Mouse (Mus musculus): ENCODE measurements at regions not wholly inside any gene's neighbourhood (a gene's known extent, or its start where the extent isn't known, plus 50 kb on each side); places are given as distances from the start of the nearest gene placed in this dataset.
A peak's percentile ranks its signal among the peaks of the same experiment; 100 is the strongest.

DNA sequence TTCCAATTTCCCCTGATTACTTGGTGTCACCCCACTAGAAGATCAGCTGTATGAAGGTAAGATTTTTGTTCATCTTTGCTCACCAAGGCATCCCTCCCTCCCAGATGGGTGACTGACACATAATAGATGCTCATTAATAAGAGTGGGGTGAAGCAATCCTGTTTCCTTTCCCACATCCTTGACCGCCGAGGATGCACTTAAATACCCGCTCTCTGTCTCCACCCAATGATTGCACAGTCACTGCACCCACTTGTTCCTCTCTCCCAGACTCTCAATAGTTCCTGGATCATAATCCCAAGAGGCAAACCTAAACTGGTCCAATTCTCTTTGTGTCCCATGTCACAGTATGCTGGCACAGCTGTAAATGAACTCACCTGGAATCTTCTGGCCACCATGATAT is 86.4 kb upstream of the Ccn6 start:
- no peak for DNase-seq

DNA sequence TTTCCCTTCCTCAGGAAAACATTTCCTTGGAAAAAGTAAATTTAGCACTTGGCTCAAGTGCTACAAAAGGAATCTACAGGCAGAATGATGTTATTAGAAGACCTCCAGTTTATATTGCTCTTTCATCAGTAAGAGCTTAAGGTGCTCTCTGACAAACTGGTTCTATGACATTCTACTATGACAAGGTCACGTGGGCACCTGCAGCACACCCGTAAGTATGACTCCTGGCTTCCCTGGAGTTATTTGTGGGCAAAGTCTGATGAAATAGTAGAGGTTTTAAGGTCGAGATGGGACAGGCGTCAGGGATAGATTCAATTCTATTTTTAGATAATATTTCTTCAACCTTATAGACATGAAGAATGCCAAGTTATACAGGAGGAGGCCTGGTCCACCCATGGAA is 84.9 kb upstream of the Ccn6 start:
- DNase-seq, result no peak

DNA sequence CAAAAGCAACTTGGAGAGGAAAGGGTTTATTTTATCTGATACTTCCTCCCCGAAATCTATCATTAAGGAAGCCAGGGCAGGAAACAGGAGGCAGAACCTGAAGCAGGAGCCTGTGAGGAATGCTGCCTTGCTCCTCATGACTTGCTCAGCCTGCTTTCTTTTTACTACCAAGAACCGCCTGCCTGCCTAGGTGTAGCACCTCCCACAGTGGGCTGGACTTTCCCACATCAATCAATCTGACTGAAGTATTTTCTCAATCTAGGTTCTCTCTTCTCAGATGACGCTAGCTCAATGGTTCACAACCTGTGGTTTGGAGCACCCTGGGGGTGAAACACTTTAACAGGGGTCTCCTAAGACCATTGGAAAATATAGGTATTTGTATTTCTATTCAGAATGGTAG is 83.4 kb upstream of the Ccn6 start:
- no peak for DNase-seq

DNA sequence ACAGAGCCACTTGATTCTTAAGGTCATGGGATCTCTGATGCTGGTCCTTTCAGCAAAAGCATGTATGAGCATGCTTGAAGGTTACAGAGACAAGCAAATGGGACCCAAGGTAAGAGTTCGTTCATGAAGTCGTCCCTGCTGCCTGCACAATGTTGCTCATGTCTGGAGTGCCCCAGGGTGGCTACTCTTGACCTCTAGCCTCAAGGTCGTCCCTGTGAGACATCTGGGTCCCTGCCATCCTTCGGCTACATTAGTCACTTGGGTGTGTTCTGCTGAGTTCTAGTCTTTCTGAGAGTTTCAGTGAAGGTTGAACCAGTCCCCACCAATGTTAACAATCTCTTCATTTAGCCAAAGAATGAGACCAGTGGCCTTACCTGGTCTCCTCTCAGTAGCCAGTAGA is 81.5 kb upstream of the Ccn6 start:
- DNase-seq, result peak; percentile 66

DNA sequence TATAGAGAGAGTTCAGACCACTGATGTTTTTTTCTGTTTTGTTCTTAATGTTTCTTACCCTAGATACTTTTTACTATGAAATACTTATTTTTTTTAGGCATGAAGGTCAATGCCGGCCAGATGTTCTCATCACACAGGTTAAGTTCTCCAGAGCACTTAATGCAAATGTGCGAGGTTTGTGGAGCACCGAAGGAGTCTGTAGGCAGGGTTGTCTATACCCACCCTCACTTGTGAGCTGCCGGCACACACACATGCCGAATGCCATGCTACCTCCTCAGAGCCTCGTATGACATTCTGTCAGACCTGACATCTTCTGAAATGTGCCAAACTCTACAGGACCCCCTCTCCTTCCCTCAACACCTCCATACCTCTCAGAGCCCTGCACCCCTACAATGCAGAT is 80.5 kb upstream of the Ccn6 start:
- no peak for DNase-seq

DNA sequence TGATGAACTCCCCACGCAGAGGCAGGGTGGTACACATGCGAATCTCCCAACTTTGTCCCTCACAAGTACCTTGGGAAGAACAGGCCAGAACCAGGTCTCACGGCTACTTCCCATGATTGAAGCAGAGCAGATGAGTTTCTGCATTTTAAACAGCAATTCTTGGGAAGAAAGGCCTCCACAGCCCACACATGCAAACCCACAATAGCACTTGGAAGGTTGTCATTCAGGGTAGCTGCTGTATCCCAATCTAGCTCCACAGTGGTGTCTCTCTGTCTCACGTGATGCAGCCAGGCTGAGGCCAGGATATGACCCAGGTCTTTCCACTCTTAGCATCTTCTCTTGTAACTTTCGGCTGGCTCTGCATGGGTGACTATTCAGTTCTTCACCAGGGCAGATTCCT is 78.8 kb upstream of the Ccn6 start:
- no peak for DNase-seq

DNA sequence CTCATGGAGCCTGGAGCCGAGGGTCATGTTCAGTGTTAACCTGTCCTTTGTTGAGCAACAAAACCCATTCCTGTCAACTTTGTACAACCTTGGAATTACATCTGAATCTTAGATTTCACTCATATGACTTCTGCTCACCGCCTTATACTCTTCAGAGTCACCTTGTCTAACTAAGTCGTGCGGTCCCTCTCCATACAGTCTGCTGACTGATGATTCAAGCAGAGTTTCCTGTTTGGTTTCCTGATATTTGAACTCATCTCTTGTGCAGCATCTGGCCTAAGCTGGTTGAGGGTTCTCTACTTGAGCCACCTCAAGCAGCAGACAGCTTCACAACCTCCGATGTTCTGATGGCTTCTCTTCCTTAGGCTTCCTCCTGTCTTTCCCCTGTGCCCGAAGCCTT is 78.3 kb upstream of the Ccn6 start:
- no peak for DNase-seq

DNA sequence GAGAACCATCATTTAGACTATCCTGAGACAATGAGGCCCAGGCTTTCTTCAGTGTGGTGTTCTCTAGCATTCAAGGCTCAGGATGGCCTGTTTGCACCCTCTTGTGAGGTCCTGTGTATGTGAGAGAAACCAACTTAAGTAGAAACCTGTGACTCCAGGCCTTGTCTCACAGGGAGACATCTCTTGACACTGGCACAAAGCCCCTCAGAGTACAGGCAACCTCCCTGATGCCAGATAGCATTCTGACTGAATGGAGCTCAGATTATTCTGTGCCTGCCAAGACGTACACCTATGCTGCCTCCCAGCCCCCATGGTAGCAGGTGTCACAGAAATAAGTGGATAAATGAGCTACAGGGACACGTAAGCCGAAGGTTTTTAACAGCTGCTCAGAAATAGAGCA is 77.9 kb upstream of the Ccn6 start:
- DNase-seq, result no peak

DNA sequence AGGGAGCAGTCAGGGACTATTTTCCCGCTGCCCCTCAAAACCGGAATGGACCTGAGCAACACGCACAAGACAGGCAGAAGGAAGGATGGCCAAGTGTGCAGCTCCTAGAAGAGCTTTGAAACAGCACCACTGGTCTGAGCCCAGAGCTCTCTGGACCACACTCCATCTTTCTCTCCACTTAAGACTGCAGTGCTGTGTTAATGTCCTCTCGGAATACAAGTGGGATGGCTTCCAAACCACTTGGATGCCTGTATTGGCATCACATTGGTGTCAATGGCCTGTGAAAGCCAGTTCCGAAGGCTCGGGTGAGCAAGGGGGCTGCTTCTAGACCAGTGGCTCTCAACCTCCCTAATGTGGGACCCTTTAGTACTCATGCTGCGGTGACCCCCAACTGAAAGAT is 77.4 kb upstream of the Ccn6 start:
- DNase-seq, result no peak

DNA sequence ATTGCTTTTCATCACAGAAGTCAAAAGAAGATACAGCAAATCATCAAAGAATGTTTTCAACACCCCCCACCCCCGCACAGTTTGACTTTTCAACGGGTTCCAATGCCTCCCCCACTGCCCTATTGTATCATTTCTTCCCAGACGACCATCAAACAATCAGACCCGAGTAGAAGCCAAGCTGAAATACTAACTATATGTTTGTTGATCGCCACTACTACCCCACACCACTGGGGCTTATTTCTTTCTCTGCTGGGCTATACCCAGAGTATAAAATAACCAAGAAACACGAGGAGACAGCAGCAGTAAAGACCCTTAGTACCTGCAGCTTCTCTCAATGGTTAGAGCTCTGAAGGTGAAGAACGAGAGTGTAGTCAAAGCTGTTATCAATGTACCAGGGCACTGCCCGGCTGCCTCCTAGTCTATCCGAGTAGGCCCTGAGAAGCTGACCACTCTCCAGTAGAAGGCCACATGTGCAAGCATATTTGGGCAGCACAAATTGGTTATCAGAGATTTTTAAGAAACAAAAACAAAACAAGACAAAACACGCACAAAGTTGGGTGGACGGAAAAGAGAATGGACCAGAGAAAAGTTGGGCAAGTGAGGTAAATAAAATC is 76.7 kb upstream of the Ccn6 start:
- no peak for DNase-seq

DNA sequence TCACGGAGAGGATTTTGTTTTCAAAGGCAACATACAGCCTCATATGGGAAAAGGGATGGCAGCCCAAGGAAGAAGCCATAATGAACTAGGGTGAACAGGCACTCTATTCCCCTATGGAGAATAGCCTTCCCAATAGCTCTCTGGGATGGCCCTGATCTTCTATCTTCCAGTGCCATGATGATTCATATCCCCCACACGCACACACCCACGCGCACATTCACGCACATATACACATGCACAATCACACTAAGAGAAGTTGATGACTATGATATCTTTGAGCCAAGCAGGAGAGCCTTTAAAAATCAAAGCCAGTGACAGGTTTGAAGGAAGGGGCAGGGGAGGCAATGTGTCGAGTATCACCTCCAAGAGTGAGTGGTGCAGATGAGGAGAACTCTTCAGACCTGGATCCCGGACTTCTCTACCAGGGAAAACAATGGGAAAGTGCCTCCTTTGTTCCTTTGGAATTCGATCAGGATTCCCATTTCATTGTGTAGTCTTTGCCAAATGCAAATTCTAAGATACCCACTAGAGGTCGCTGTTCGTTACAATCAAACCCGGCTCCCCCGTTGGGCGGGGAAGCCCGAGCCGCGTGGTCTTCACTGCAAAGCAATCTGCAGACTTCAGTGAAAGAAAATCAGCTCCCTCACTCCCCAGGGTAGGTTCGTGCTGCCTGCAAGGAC is 76.0 kb upstream of the Ccn6 start:
- peak; percentile 88 for DNase-seq

DNA sequence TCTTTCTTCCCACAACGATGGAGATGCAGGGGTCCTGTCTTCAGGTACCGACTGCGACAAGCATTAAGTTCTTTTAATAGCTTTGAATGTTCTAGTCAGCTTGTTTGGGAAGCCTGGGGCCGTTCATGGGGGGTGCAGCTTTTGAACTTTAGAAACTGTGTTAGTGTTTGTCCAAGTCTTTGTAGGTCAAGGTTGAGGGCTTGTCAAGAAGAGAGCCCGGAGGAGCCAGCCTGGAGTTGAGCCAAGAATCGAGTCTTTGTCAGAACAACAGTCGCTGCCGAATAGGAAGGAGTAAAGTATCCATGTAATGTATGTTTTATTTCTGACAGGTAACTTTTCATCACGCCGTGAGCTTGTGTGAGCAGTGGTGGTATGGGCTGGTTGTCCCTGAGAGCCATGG is 75.0 kb upstream of the Ccn6 start:
- DNase-seq, result peak; percentile 86

DNA sequence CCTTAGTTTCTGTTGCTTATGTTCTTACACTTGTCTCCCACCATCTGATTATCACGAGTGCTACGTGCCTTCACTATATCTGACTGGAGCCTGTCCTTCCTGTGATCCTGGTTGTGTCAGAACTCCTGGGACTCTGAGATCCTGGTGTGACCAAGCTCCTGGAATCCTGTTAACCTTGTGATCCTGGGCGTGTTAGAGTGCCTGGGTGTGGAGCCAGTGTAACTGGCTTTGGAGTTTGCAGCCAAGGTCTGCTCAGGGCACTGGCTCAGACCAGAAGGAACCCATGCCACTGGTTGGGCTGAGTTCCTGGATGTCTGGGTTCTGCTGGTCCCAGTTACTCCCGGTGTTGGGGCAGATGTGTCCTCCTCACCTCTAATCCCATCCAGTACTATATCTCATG is 74.0 kb upstream of the Ccn6 start:
- DNase-seq, result peak; percentile 38

DNA sequence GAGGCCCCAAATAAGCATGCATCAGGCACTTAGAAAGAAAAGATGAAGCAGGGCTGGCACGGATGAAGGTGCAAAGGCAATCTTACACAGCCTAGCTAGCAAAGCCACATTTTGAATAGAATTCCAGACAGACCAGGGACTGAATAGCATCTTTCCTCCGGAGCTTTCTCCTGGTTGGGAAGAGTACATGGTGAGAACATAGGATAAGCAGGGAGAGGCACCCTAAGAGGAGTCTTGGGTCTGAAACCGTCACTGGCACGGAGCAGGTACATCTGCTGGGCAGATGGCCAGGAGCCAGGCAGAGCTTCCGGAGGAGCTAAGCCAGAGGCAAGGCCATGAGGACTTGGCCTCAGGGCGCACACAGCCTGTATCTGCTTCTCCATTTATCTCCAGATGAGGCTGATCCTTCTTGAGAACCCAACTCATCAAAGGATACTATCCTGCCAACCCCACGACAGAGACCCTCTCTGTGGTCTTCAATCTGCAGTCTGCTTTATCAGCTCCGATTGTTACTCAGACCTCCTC is 70.4 kb upstream of the Ccn6 start:
- DNase-seq, result peak; percentile 13

DNA sequence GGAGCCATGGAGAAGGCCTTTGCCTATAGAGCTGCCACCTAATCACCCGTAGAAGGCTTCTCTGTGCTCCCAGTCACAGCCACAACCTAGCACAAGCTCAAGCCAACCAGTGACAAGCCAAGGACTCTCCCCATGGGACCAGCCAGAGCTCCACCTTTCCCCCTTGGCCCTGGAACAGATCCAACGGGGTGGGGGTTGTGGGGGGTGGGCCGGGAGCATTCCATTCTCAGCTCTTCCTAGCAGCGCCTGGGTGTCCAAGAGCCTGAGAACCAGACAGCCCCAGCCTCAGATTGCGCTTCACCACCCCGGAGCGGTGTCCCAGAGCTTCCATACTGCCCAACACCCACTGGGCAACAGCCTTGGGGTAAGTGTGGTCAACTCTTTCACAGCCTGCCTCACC is 69.6 kb upstream of the Ccn6 start:
- DNase-seq, result no peak

DNA sequence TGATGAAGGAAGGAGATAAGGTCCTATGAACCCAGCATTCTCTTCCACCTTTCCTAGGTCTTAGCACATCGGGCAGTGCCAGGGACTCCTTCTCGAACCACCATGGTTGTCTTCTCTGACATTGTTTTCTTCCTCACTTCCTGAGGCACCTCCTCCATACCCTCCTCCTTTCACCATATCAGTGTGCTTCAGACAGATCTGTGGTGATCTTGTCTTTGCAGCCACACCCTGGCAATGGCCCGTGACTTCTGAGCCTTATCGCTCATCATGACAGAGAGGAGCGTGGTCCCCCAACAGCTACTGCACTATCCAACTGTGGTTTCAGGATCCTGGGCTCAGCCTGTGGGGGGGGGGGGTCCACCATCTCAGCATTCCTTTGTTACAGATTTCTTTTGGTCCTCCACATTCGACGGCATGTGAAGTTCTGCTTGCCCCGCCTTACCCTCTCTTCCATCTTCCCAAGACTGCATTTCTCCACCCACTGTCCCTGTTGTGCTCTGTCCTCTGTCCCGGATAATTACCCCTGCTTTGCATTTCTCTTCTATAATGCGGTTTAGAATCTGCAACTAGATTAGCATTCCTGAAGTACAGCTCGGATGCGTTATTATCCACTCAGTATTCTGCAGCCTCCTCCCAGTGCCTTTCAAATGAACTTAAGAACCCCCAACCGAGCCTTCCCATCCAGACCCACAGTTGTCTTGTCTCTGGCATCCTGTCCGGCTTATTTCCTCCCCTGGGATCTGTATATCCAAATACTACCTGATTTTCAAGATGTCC is 67.2 kb upstream of the Ccn6 start:
- no peak for DNase-seq

DNA sequence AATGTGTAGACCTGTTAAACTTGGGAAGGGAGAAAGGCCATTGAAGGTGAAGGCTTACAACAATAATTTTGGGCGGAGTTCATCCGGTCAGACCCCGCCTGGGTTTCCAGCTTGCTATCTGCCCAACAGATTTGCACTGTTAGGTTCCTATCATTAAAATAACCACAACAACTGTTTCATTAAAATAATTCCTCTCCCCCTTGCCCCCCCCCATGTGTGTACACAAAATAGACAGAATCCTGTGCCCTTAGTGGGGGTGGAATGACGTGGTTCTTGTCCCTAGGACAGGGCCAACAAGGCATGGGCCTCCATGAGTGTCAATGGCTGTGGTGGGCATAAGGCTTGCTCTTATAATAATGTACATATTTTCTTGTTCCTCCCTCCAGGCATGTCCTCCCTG is 65.6 kb upstream of the Ccn6 start:
- no peak for DNase-seq

DNA sequence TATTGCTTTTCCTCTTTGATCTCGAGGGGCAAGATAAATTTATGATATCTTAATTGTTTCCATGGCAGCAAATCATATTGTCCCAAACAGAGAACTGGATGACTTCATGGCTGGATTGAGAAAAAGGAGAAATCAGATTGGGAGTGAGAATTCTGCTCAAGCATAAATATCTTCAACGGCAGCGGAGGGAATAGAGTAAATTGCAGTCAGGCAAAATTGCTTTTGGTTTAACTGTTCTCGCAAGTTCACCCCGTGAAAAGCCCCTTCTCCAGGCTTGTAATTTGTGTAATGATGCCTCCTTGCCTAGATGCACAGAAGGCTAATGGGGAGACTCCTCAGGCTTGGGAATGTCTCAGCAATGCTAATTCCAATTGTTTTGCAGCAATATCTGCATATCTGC is 64.4 kb upstream of the Ccn6 start:
- DNase-seq, result no peak

DNA sequence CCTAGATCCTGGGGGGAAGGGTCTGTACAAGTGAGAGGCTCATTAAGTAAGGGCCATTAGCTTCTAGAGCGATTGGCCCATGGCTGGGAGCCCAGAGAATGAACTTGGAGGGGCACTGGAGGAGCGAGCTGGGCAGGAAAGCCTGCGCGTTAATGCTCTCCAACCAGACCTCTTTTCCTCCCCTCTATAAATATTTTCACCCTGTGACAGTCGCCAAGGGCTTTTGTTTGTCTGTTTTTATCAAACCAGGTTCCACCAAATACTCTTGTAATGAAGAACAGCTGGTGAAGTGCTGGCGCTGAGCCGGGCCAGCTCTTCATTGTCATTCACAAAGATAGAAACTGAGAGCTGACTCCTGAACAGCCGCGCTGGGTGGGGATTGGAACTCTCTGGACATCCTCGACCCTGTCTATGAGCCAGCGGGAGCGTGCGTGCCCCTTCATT is 63.9 kb upstream of the Ccn6 start:
- DNase-seq, result peak; percentile 36

DNA sequence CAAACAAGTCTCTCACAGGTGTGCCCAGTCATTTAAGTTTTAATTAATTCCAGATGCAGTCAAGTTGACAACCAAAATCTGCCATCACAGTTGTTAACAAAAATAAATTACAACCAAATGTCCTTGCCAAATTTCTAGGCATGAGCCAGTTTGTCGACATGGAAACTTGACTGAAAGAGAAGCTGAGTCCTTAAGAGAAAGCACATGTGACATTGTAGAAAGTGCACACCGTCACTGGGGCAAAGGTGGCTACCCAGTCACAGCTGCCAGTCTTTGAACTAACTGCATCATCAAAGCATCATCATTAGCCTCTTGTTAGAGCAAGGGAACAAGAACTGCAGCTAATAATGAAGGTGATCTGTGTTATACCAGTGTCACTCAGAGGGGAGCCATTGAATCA is 62.9 kb upstream of the Ccn6 start:
- DNase-seq, result no peak

DNA sequence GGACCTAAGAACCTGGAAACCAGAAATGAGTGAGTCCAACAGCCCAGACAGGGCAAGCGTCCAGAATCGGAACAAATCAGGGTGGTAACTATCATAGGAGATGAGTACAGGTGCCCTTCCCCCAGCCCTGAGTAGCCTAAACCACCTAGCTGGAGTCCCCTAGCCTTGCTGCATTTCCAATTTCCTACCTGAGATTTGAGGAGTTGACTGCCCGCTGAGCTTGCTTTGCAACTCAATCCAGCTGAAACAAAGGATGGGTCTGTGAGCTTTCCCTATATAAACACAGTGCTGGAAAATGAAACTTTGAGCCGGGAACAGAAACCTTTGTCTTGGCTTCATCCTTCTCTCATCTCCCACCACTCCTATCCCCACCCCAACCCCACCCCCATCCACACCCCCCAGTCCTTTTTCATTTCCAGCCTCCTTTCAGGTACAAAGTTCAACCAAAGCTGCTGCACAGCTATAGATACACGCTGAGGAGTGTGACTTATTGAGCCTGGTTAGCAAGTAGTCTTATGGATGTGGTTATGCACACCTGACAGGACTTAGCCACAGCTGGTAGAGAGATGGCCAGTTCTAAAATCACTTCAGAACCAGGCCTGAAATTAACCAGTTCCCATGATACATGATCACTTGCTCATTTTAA is 61.0 kb upstream of the Ccn6 start:
- no peak for DNase-seq

DNA sequence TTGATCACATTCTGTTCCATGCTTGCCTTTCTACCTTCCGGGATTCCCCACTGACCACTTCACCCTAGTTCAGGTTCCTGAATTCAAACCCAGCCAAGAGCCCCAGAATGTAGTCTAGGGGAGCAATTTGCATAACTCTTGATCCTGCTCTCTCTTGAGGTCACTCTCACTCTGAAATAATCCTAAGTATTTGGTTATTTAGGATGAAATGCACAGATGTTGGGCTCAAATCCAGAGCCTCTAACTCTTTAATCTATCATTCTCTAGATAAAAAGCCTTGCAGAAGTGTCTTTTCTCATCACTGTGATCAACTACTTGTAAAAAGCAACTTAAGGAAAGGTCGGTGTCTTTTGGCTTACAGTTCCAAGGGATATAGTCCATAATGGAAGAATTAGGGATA is 57.4 kb upstream of the Ccn6 start:
- DNase-seq, result no peak

DNA sequence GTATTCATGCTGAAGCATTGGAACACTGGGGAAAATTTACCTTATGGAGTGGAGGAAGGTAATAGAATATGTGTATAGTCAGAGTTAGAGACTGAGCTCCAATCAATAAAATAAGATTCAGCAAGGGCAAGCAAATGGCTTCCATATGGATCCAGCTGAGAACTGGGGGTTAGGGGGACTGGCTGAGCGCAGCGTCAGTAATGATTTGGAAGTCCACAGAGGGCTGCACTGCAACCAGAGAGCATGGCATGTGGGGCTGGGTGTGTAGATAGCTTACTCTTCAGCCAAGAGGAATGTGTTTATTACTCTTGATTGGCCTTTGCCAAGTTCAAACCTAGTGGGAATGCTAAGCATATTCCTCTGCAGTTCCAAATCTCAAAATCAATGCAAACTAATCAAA is 55.8 kb upstream of the Ccn6 start:
- DNase-seq, result no peak
